Mouse (Mus musculus): ENCODE measurements at regions not wholly inside any gene's neighbourhood (a gene's known extent, or its start where the extent isn't known, plus 50 kb on each side); places are given as distances from the start of the nearest gene placed in this dataset.
A peak's percentile ranks its signal among the peaks of the same experiment; 100 is the strongest.

- DNase-seq (ENCODE audit: low spot score in 2 of 2), result no peak
Measured at GRCm38 (mm10) chr13:97520988-97521547, 239.4 kb downstream of the Gm10260 start.

- DNase-seq (ENCODE audit: low spot score in 2 of 2), result no peak
Measured at GRCm38 (mm10) chr13:97516731-97517130, 243.7 kb downstream of the Gm10260 start.

- DNase-seq (ENCODE audit: low spot score in 2 of 2), result no peak
Measured at GRCm38 (mm10) chr13:97514421-97515066, 245.9 kb downstream of the Gm10260 start.

- DNase-seq (ENCODE audit: low spot score in 2 of 2), result no peak
Measured at GRCm38 (mm10) chr13:97512521-97512920, 247.9 kb downstream of the Gm10260 start.

- no peak for DNase-seq (ENCODE audit: low spot score in 2 of 2)
Measured at GRCm38 (mm10) chr13:97510431-97511261, 249.8 kb downstream of the Gm10260 start.

GRCm38 (mm10) chr13:97504949-97505348 lies 255.5 kb downstream of the Gm10260 start:
- DNase-seq (ENCODE audit: low spot score in 2 of 2), result no peak

GRCm38 (mm10) chr13:97503955-97504739 lies 256.3 kb downstream of the Gm10260 start:
- DNase-seq (ENCODE audit: low spot score in 2 of 2), result no peak

- no peak for DNase-seq (ENCODE audit: low spot score in 2 of 2)
Measured at GRCm38 (mm10) chr13:97503391-97503790, 257.0 kb downstream of the Gm10260 start.

- no peak for DNase-seq (ENCODE audit: low spot score in 2 of 2)
Measured at GRCm38 (mm10) chr13:97500155-97500554, 259.2 kb downstream of the Enc1 start.

- DNase-seq (ENCODE audit: low spot score in 2 of 2), result no peak
Measured at GRCm38 (mm10) chr13:97498981-97499380, 258.1 kb downstream of the Enc1 start.

GRCm38 (mm10) chr13:97497928-97498327 lies 257.0 kb downstream of the Enc1 start:
- no peak for DNase-seq (ENCODE audit: low spot score in 2 of 2)

- DNase-seq (ENCODE audit: low spot score in 2 of 2), result no peak
Measured at GRCm38 (mm10) chr13:97494770-97495169, 253.9 kb downstream of the Enc1 start.

- DNase-seq (ENCODE audit: low spot score in 2 of 2), result no peak
Measured at GRCm38 (mm10) chr13:97493836-97494235, 252.9 kb downstream of the Enc1 start.

GRCm38 (mm10) chr13:97492958-97493735 lies 252.2 kb downstream of the Enc1 start:
- no peak for DNase-seq (ENCODE audit: low spot score in 2 of 2)

- peak in 1 of 2 experiments; percentile 38 for DNase-seq (ENCODE audit: low spot score in 2 of 2)
Measured at GRCm38 (mm10) chr13:97491865-97492847, 251.3 kb downstream of the Enc1 start.

- DNase-seq (ENCODE audit: low spot score in 2 of 2), result no peak
Measured at GRCm38 (mm10) chr13:97490131-97490530, 249.2 kb downstream of the Enc1 start.

GRCm38 (mm10) chr13:97489721-97490120 lies 248.8 kb downstream of the Enc1 start:
- no peak for DNase-seq (ENCODE audit: low spot score in 2 of 2)

GRCm38 (mm10) chr13:97489029-97489428 lies 248.1 kb downstream of the Enc1 start:
- no peak for DNase-seq (ENCODE audit: low spot score in 2 of 2)

GRCm38 (mm10) chr13:97488518-97488917 lies 247.6 kb downstream of the Enc1 start:
- no peak for DNase-seq (ENCODE audit: low spot score in 2 of 2)

All from frontal cortex, postnatal 10 days (tissue).